Mouse (Mus musculus) bone marrow macrophage, adult 2 months (primary cell): Measurements from ENCODE around the gene Polr1d.

Experiments used
- CTCF ChIP-seq: IDR thresholded peaks from 2 replicates; pipeline ENCODE4 v1.5.1; 2012; ENCODE audit warnings: low read depth, mild to moderate bottlenecking, low read length, moderate library complexity
- POLR2A ChIP-seq: IDR thresholded peaks from 2 replicates; pipeline ENCODE4 v1.6.1; 2012; ENCODE audit warnings: mild to moderate bottlenecking, low read depth, low read length, borderline replicate concordance

- TF ChIP-seq CTCF (no peak), POLR2A (no peak)
Measured at GRCm38 (mm10) chr5:147036661-147037060, 40.2 kb upstream of the Polr1d start.
